Mouse (Mus musculus) monocyte, adult 5-6 weeks (primary cell): Measurements from ENCODE around the gene Mrm3. TPM values are rescaled to one million over a fixed set of nuclear protein-coding genes. Genes with fewer than 3 reads are reported as not detected.

Experiments
- ATAC-seq: fragments of 153-309, 156-312 bp; replicated peaks from 2 replicates; pipeline ENCODE4 v1.8.0; 2017; ENCODE audit warnings: mild to moderate bottlenecking; ENCODE audit not compliant: low TSS enrichment, insufficient number of reproducible peaks, severe bottlenecking, poor library complexity, low FRiP score
- total RNA-seq: library from RNA; stranded (forward); fragments of 200-1000, 200-491, 200-594 nt; gene quantifications from 3 replicates; pipeline ENCODE4 v1.2.3, GENCODE M21; 2017

The Mrm3 gene
- total RNA-seq, 1 experiment from 2014 or later, result 3.2 TPM

DNA sequence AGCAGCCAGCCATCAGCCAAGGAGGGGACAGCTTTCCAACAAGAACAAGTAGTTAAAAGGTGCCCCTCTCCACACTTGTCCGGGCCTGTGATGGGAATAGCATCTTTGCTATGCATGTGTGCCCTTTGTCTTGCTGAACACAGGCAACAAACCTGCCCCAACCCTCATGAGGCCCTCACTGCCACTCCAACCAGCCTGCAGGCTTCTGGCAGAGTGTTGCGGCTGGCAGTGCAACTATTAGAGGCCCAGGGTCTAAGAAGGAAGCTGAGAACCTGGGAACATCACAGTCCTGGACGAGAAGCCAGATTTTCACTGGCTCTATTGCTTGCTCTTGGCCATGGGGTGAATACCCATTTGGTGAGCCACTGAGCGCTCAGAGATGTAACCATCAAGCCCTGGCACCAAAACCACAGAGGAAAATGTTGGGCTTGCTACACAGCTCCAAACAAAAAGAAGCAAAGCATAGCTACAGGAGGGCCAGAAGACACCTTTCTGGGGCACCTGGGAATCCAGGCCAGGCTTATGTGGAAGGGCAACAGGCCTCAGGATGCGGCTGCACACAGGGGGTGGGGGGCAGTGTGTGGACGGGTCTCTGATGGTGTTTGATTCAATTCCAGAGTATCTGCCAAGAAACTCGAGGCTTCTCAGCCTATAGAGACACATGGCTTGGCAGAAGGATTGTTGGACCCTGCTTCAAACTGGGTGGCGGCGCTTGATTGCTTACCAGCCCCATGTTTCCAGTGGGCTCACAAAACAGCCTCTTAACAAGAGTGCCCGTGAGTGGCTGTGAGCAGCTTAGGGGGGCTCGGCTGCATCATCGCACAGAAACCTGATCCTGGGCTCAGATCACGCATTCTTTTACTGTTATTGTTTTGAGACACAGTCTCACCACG, 35.7 kb downstream of the Mrm3 start:
- no peak for ATAC-seq

DNA sequence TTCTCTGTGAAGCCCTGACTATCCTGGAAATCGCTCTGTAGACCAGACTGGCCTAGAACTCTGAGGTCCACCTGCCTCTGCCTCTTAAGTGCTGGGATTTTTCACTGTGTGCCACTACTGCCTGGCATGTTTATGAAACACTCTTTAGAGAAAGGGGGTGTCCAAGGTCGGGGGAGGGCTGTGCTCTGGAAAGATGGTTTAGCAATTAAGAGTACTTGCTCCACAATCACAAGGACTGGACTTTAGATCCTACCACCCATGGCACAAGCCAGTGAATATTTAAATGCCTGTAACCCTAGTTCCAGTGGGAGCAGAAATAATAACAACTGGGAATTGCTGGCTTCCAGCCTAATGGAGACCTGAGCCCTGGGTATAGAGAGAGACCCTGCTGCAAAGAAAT, 36.5 kb downstream of the Mrm3 start:
- no peak for ATAC-seq

DNA sequence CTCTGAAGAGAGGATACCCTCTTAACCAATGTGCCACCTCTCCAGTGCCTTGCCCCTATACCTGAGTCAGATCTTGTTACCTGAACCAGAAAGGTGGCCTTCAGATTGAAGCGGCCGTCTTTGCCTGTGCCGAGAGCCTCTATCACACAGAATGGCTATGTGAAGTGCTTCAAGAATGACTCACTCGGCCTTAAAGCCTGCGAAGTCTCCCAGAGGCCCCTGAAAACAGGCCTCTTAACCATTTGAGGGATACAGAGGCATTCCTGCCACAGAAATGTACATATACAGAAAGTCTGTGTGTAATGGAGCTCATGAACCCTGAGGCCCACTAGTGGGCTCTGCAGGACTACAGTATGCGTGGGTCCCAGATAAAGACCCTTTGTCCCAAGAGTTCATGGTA, 40.3 kb downstream of the Mrm3 start:
- ATAC-seq, result no peak

DNA sequence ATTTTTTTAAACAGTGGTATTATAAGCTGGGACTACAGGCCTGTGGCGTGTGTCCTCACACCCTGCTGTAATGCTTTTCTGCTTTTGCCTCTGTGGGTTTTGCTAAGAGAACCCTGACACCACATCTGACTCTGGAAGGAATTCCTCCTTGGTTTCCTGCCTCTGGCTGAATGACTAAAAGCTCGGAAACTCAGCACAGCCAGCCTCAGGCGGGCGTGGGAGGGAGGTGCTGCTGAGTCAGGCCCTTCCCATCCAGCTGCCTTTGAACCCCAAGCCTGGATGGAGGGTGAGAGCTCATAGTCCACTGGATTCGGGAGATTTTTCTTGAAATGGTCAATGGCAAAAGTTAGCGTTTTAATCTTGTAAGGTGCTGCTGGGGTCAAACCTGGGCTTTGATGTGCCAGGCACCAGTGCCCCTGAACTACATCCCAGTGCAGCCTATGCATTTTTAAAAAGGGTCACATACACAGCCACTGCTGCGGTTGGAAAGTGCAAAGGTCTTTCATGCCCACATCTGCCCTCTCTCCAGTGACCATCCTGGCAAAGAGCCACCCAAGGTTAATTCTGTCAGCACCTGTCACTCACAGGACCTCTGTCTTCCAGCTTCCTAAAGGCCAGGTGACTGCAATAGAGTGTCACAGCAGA, 42.0 kb downstream of the Mrm3 start:
- no peak for ATAC-seq

DNA sequence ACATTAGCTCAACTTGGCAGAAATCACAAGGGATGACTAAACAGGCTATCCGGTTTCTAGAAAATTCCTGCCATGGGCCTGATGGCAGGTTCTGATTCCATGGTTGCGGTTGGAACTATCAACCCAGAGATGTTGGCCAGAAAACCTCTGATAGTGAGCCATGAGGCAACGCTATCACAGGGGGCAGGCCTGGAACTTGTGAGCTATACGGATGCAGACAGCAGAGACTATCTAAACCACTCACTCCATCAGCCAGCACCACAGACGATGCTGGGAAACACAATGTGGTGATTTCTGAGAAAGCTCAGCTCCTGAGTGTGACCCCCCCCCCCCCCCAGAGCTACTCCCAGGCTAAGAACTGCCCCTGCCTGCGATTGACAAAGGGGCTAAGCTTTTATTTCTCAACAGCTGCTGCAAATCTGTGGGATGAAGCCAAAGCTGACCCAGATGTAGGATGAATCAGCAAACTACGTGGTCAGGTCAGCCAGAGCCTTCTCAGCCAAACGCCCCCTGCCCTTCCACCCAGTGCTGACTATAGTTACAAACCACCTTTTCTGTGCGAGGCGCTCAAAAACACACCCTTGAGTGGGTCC, 43.1 kb downstream of the Mrm3 start:
- ATAC-seq, result no peak

DNA sequence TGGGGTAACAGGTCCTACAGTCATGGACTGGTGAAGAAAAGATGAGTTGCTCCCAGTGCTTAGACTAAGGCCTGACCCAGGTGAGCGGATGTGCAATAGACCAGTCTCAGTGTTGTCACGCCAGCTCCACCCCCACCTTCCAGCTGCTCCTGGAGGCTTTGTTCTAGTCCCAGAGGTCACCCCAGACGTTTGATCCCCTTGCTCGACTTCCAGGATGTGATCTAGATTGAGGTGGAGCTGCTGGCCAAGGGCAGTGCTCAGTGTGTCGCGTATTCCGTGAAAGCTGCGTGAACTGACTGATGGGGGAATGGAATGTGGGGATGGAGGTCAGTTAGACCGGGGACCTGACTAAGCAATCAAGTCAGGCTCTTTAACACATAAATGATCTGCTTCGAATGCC, 43.8 kb downstream of the Mrm3 start:
- no peak for ATAC-seq

DNA sequence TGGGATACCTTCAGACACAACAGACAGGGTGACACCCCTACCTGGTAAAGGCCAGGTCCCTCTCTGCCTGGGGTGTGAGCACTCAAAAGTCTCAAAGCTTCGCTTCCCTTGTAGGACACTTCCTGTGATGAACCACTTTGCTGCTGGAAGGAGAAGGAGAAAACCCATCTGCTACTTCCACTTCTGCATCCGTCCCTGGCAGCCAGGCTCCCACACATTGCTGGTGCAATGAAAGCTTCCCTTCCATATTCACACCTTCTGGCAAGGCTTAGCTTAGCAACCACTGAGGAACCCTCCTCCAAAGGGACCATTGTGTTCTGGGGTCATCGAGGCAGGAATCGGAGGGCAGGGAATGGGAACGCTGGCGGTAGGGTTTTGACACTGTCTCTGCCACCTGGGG, 45.1 kb downstream of the Mrm3 start:
- ATAC-seq, result no peak

DNA sequence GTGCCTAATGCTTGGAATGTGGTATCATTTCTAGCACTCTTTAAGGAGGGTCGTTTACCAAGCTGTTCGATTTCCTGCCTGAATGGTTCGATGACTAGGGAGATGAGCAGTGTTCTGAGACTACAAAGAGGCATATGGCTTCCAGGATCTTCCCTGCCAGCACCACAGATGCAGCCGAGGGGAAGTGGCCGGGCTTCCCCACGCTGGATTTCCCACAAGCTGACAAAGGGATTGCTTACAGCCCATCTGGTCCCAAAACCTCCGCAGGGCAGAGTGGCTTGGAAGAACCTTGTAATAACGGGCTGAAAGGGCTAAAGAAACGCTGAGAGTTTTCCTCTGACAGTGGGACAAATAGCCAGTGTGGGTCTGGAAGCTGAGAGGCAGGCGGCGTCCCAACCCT, 46.9 kb downstream of the Mrm3 start:
- no peak for ATAC-seq

DNA sequence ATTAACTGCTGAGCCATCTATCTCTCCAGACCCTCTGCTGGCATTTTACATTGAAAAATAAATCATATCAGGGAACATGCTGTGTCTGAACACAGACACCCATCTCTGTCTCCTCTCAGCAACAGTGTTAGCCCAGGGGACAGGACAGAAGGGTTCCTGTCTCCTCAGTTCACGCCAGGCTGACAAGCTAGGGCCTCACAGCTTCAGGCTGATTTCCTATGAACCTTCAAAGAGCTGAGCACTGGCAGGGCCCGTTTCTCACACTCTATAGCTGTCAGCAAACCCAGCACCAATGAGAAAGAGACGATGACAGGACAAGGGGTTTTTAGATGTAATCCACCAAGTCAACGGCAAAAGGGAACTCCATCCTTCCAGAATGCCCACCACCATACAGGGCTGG, 48.4 kb downstream of the Mrm3 start:
- no peak for ATAC-seq

DNA sequence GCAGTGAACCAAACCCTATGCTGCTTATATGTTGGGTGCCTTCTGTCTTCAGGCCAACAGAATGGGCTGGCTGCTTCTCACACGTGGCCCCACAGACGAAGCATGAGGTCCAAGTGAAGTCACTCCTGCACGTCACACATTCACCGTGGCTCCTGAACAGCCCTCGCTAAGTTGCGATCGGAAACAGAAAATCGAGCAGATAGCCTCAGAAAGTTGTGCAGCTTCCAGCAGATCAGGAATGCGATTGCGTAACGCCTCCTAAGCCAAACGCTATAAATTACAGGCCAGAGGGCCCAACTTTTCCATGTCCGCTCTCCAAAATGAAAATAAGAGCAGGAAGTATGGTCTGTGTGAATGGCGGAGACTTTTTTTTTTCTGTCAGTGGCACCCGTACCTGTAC, 48.9 kb downstream of the Mrm3 start:
- no peak for ATAC-seq

DNA sequence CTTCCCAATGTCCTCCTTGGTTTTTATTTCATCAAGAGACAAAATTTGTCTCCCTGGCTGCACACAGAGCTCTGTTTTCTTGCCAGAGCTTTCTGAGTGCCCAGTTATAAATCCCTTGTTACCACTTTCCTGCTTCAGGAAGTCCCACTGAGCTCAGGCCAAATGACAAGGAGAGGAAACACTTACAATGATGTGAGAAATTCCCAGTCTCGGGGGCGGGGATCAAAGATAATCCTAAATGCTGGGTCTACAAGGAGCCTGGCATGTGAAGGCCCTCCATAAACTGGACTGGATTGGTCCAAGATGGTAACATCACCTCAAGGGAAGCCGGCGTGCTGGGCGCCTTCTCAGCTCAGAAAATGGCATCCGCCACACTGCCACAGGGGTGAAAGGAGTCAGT, 49.3 kb downstream of the Mrm3 start:
- ATAC-seq, result no peak

DNA sequence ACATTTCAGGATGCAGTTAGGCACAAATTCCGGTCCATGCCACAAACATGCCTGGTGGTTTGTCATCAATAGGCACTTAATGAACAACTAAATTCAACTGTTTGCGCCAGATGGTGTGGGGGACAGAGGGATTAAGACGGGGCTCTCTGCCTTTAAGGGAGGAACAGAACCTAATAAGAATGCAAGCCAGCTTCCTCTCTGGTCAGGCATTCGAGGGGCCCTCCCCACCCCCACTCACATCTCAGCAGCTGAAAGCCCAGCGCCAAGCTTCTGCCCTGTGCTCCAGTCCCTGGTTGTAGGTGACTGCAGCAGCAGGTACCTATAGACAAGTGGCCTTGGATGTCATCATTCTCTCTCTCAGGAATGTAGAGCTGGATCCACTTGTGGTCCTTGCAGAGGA, 50.6 kb downstream of the Mrm3 start:
- ATAC-seq, result no peak

DNA sequence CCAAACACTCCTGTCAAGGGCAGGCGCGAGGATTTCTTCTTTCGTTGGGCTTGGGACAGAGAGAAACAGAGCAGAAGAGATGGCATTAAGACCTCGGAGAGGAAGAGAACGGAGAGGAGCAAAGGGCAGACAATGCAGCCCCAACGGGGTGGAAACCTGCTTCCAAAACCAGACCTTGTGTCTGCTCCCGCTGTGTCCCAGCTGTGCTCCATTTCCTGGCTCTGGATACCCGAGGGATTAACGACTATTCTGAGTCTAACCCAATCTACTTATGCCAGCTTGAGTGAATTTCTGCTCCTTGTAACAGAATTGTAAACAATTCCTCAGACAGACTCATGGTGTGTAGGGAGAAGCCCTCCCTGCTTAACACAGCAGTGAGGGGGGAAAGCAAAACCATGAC, 51.3 kb downstream of the Mrm3 start:
- no peak for ATAC-seq

DNA sequence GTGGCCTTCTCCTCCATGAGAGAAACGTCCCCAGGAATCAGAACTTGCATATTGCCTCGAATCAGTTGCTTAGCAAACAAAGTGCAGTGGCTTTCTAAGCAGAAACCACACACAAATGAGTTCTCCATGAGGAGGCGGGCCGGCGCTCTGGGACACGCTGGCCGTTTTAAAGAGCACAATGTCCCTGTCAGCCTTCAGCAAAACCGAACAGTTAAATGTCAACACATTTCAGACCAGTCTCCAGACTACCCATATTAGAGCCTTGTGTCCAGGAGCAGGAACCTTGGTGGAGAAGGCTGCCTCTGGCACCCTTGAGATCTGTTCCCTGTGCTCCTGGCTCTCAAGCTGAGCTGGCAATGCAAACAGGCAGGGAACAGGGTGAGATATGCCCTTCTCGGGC, 53.7 kb downstream of the Mrm3 start:
- no peak for ATAC-seq

DNA sequence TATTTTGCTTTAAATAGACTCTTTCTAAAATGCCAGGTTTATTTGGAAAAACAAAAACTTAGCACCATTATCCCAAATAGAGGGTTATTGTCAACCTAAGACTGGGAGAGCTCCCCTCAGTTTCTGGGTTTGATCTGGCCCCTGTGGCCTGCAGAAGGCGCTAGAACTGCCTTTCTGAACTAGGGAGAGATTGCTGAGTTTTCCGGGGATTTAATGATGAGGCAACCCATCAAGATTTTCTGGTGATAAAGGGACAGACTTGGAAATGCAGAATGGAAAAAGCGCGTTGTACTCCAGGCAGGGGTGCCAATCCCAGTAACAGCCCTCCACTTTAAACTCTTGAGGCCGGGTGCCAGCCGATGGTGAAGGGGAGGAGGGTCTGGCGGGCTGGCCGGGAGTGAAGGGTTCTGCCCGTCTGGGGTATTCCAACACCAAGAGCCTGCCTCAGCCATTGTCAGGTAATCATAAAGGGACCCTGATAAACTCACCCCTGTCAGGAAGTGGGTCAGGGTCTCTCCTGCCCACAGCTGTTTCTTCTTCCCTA, 55.0 kb downstream of the Mrm3 start:
- no peak for ATAC-seq

Other genes starting within 250 kb of the Mrm3 start
- gene 1700016K19Rik, start 243.8 kb upstream of the Mrm3 start, total RNA-seq, result 0.43 TPM in 1 of 3 replicates, not detected in the others
- 1.4 to 29.5 TPM (median 23.9 TPM) in 3 replicates for gene Rflnb, start 215.9 kb upstream of the Mrm3 start, total RNA-seq
- gene Vps53, start 64.1 kb upstream of the Mrm3 start, total RNA-seq, result 39.4 to 43.8 TPM (median 41.9 TPM) in 3 replicates
- 0.85 to 1.8 TPM (median 1.4 TPM) in 3 replicates for gene Fam57a, start 64.0 kb upstream of the Mrm3 start, total RNA-seq
- gene Dbil5, start 26.1 kb upstream of the Mrm3 start, total RNA-seq, result 0.97 TPM in 1 of 3 replicates, not detected in the others
- 2.3 to 4.5 TPM in 2 of 3 replicates, not detected in the other for gene Gemin4, start 26.1 kb upstream of the Mrm3 start, total RNA-seq
- 66.2 to 85.9 TPM (median 77.0 TPM) in 3 replicates for gene Glod4, start within 50 bp of the Mrm3 start, total RNA-seq
- 1.9 to 5.8 TPM (median 2.8 TPM) in 3 replicates for gene Nxn, start 155.4 kb downstream of the Mrm3 start, total RNA-seq
- gene Timm22, start 163.2 kb downstream of the Mrm3 start, total RNA-seq, result 6.4 to 10.2 TPM (median 8.2 TPM) in 3 replicates